Mouse (Mus musculus) liver, adult 2 months (tissue): ENCODE measurements at regions not wholly inside any gene's neighbourhood (a gene's known extent, or its start where the extent isn't known, plus 50 kb on each side); places are given as distances from the start of the nearest gene placed in this dataset.

ENCODE experiments used
- CTCF ChIP-seq: fragments of 200-500 bp; IDR thresholded peaks from 2 replicates; pipeline ENCODE4 v1.5.1; 2011; ENCODE audit warnings: low read depth, low read length, control low read depth
- POLR2A ChIP-seq: fragments of 200-500 bp; IDR thresholded peaks from 2 replicates; pipeline ENCODE4 v1.6.1; 2011; ENCODE audit warnings: low read length, control low read depth; ENCODE audit not compliant: insufficient read depth; ENCODE audit errors: extremely low read depth

- no peak for TF ChIP-seq POLR2A
- no peak for TF ChIP-seq CTCF
These were observed 227.8 kb downstream of the Prex1 start for GRCm38 (mm10) chr2:166485788-166486187.
